Mouse (Mus musculus) spleen, adult 18-20 months (tissue): ENCODE results near the gene Timd2.
"Not testable (repeated sequence)": the region's sequence is repeated elsewhere in the genome, so short reads cannot be mapped to it uniquely, and the experiment has no call there.

Experiments
- DNase-seq, 2 experiments: peaks; one replicate each; pipeline ENCODE4 v3.0.0; 2022; ENCODE audit warnings: mixed read lengths in 2 of 2

Timd2 gene

DNA sequence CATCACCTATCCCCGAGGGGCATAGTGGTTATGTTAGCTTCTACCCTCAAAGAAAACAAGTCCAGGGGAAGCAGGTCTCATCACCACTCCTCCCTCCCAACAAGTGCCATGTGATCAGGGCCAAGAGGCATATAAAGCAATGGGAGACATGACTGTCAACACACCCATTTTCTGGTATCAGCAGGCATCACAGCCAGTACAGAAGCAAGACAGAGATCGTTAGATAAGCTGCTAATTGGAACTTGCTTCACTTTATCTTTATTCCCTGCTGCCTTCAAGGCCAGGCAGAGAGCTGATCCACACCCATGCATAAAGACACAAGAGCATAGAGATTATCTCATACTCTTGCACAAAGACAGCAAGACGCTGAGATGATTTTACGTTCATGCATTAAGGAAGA lies 43.6 kb downstream of the Timd2 start:
- DNase-seq, result no peak

DNA sequence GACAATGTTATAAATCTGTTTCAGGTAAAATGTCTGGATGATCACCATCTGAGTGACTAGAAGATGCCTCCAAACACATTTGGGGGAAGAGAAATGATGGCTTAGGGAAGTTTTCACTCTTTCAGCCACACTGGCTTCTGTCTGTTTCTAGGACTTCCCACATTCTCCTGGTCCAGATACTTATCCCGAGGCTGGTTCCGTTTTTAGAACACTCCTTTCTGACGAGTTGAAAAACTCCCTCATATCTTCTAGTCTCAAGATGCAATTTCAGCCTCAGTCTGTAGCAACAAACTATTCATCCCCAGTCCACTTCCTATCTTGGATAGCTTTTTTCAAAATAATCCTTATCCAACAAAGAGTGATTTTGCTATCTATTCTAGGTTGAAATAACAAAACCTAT lies 54.4 kb downstream of the Timd2 start:
- no peak for DNase-seq

DNA sequence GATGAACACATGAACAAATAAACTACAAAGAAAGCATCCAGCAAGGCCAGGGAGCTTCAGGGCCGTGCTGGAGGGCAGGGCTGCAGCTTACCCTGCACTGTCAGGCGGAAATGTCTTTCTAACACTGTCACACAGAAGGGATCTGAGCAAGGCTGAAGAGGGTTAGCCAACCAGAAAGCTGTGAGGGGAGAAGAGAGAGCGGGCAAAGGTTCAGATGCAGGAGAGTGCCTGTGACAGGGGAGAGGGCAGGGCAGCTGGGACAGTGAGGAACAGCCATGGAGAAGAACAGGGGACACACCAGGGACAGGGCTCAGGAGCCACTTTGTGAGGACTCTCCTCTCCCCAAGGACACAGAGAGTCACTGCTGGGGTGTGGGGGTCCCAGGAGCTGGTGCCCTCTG lies 57.2 kb downstream of the Timd2 start:
- not testable (repeated sequence) for DNase-seq

DNA sequence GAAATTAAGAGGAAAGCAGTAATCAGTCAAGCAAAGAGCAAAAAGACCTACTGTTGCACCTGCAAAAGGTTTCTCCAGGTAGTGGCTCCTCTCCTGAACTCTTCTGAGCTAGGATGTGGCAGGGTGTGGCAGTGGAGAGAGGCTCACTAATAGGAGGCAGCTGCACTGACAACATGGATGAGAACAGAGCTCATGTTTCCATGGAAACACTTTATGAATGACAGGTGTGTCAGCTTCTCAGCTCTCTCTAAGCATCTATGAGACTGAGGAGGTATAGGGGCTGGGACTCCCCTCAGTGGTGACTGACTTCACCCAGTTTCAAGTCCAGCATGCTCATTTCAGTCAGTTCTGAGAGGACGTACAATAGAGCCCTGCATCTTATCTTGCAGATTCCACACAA lies 62.0 kb downstream of the Timd2 start:
- DNase-seq, result no peak

DNA sequence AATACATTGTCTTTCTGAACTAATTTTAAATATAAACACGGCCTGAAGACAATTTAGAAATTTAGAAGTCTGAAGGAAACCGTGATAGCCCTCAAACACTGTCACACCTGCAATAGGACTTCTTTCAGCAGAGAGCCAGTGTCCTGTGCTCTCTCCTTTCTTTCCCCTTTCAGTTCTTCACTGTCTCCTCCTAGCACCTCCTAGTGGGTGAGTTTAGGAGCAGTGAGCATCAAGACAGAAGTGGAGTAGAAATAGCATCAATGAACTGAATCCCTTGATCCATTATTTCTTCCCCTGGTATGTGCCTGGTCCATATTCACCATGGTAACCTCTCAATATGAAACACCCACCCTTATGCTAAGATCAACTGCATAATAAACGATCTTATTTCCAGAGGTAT lies 70.3 kb downstream of the Timd2 start:
- no peak for DNase-seq

DNA sequence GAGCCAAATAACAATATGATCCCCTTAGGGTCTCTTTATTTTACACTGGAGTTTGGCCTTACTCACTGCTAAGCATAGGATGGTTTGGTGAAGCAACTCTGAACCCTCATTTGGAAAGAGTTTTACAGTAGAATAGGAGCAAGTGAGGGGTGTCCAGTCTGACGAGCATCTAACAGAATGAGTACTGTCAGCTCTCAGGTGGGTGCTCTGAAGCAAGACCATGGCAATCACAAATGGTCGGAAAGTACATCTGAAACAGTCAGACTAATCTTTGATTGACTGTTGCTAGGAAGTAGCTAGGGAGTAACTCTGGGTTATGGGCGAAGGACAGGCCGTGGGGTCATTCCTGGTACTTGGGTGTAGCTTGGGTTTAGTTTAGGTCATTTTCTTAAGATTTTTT lies 71.3 kb downstream of the Timd2 start:
- not testable (repeated sequence) for DNase-seq

DNA sequence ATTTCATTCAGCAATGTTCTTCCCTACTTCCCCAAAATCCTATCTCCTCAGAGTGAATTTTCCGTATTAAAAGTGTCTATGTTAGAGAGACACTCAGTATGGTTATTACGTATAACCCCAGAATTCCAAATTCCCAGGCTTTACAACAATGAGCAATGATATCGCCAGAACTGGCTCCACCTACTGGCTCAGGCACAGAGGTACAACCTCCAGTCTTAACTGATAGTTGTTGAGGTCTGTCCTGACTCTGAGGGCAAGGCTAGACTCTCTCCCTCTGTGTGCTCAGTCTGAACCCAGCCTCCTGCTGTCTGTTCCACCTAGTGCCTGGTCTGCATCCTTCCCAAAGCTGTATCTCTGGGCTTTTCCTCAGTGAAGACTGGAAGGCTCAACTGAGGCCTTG lies 75.2 kb downstream of the Timd2 start:
- peak in 1 of 2 experiments; percentile 38 for DNase-seq

DNA sequence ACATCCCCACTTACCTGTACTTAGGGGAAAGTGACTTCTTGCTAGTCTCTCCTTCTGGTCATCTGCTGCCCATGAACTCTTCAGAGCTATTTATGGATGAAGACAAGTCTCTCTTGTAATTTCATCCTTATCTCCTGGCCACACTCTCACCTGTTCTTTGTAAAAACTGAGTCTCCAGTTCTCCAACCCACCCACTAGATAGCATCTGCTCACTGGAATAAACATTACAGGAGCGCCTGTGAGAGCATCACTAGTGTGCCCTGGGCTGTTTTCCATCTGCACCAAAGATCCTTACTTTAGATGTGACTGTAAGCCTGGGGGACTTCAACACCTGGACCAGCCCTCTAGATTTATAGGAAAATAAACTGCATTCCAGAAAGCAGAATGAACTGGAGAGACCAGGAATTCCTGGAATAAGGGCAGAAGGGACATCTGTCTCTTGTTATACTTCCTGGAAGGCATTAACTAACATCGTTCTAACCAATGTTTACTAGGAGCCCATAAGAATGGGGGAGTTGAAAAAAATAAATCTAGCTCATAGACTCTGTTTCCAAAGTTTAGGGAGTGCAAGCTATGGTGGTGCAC lies 77.6 kb downstream of the Timd2 start, which contains the start of gene Dppa1:
Dppa1 (minus strand) TSS at position 51 of the 585 bp plus-strand sequence.
- no peak for DNase-seq

DNA sequence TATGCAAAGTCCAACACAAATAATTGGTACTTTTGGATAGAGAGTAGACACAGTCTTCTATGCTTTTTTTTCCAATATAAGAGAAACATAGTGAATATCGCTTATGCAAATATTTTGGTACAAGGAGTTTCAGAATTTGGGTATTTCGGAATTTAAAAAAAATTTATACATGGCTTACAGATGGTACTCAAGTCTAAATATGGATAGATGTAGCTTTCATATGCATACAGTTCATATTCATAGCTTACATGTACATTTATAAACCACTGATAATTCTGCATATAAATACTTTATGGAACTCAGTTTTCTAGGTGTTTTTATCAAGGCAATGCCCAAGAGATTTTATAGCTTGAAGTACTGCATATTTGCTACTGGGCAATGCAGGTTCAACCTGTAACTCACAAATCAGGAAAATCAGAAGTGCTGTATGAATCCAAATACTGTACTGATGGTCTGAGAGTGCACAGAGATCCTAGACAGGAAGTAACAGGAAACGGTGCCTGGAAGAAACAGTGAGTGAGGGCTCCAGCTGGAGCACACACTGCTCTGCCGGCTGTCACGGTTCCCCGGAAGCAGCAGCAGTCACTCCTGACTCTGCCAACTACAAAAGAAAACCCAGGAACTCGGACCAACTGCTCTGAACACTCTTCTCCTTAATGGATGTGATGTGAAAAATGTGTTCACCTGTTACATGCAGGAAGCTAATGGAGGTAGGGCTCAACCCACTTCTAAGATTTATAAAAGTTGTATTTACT lies 86.3 kb downstream of the Timd2 start:
- no peak for DNase-seq

DNA sequence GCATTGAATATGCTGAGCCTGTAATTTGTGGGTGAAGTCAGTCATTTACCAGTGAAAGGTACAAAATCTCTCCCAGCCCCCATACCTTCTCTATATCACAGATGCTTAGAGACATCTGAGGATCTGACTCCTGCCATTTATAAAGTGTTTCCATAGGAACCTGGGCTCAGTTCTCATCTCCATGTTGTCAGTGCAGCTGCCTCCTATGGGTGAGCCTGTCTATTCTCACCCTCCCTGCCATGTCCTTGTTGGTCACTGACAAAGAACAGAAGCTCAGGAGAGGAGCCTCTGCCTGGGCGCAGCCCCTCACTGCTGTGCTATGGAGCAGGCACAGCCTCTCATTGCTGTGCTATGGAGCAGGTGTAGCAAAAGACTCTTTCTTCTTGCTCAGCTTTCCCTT lies 86.9 kb downstream of the Timd2 start:
- no peak for DNase-seq
